Mouse (Mus musculus) kidney, adult 9 months (tissue): Measurements from ENCODE around the gene Icos.

Experiments used
- DNase-seq: peaks from one replicate; pipeline ENCODE4 v3.0.0; 2022

Gene Icos

DNA sequence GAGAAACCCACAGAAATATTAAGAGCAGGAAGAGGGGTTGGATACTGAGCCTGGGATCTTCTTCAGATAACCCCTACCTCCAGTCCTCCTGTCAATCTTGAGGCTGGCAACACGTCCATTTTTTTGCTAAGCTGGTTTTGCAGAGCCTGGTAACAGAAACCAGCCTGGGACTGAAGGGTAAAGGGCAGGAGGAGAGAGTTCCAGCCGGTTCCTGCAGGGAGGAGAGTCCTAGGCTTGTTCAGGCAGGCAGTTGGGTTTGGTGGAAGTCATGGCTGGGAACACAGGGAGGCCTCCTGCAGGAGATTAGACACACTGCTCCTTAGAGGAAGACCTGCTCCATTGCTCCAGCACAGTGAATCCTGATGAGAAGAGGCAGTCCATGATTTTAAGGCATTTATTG, 10.2 kb upstream of the Icos start:
- DNase-seq: no peak

DNA sequence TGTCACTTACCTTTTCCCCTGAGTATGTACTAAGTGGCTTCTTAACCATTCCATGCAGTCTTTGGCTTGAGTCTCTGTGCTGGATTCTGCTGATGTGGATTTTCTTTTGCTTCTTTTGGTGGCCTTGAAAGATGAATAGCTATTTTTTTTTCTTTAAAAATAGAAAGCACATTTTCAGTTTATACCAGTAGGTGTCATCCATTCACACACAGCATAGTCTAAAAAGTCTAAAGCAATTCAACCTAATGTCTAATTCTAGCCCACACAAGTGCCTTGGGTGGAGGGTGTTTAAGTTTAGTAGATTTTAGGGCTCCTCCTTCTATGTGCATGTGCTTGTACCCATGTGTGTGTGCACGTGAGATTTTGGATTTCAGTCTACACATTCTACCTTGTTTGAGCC, 6.9 kb upstream of the Icos start:
- DNase-seq: no peak

DNA sequence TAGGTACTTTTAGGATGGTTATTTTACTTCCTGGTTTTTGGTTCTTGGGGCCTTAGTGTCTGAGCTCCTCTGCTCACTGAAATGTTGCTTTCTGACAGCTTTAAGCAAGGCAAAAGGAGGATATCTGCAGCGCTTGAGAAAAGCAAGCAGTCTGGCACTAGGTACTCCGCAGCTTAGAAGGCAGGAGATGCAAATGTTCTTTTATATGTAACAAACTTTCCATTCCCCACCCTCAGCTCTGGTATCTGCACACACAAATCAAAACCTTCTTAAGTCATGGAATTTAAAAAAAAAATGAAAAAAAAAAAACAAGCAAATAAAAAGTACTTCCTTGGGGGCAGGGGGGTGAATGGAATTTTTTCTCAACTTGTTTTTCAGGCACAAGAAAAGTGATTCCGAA, 3.5 kb upstream of the Icos start:
- no peak for DNase-seq

DNA sequence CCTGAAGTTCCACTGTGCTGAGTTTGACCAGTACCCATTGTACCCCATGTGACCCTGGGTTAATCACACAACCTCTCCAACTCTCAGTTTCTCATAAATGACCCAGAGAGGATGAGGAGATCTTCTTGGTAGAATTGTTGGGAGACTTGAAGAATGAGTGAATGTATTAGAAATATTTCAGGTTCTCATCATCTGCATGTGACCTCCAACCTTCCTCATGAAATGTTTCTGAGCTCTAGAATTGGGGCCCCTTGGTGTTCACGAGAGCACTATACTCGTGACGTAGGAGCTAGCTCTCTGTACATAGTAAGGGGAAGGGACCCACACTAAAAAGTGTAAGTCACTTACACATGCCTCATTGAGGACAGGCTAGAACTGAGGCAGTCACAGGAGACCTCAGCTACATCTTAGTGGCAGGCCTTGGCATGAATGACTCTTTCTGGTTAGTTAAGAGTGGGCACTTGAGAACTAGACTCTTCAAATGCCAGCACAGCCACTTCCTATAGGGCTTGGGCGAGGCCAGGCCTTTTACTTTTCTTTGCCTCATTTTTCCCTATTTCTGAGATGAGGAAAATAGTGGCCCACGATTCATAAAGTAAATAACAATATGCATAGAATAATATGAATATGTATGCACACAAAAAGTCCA, 2.0 kb upstream of the Icos start:
- no peak for DNase-seq

DNA sequence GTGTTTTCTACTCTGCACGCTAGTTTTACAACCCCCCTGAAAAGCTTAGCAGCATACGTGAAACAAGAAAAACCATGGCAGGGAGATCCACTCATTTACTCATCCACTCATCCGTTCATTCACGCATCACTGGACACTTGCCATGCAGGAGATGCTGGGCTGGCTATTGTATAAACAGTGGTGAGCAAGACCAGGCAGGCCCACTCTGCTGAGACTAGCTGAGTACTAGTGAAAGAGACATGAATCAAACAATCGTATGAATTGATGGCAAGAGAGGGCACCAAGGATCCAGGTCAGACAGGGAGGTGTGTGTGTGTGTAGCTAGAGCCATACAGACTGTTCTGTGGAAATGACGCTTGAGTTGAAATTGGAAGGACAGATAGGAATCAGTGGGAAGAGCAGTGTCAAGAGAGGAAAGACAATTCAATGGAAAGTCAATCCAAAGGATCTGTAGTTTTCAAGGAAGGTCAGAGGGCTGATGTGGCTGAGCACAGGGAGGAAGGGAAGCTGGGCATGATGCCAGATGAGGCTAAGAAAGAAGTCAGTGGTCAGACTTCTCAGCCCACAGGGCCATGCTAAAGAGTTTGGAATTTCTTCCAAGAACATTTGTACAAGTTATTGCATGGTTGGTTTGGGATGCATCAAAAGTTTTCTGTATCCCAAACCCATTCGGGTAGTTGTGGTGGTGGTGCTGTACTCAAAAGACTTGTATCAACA, 1.6 kb downstream of the Icos start:
- peak; percentile 37 for DNase-seq

DNA sequence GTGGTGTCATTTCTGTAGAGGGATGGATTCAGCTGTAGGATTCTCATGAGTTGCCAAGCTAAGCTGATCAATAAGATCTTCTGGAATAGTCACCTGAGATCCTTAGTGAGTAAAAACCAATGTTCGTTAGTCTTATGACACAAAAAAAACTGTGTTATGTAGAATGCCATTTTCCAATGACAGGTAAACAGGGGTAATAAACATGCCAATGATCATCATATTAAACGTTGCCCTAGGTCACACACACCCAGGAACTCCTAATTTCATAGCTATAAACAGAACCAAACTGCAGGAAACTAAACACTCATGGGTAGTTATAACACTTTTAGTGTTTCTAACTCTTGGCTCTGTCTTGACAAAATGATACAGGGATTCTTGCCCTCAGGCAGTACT, 2.1 kb downstream of the Icos start:
- DNase-seq: no peak

DNA sequence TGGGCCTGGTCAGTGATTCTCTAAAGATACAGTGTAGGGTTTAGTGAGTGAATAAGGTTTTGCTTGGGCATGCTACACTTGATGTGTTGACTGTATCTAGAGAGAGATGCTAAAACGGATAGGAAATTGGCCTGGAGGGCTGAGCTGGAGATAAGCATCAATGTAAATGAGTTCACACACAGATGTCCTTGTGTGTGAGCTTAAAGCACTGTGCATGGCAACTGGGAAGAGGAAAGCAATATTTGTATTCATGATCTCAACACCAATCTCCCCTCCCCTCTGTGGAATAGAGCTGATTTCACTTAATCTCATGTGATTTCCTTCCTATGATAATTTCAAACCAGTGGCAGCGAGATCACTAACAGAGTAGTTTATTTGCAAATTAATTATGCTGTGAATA, 7.3 kb downstream of the Icos start:
- no peak for DNase-seq

DNA sequence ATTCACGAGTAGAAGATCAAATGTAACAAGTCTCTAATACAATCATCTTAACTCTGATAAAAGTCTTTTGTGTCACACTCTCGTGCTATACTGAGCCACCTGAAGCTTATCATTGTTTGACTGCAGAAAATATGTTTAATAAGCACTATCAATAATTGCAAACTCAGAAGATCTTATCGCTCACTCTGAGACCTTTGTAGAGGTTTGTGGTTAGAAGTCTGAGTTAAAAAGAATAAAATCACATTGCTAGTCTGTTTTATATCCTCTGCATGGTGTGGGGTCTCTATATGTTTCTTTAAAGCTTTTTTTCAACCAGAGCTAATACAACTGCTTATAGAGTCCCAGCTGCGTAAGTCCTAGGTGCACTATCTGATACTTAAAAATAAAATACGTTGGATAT, 8.4 kb downstream of the Icos start:
- DNase-seq: no peak

DNA sequence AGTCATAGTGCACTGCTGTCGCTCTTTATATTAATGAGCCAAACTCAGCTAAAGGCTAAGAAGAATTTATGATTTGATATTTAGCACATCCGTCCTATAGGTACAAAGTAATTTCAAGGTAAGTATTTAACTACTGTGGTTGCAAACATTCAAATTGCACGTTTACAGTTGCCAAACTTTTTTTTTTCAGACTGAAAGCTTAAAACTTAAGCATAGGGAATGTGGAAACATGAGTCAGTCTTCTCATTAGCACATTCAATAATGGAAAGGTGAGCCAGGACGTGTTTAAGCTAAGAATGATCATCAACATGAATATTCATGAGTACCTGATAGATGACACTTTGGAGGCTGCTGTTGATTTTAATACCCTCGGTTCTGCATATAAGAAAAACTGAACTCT, 11.4 kb downstream of the Icos start:
- no peak for DNase-seq

DNA sequence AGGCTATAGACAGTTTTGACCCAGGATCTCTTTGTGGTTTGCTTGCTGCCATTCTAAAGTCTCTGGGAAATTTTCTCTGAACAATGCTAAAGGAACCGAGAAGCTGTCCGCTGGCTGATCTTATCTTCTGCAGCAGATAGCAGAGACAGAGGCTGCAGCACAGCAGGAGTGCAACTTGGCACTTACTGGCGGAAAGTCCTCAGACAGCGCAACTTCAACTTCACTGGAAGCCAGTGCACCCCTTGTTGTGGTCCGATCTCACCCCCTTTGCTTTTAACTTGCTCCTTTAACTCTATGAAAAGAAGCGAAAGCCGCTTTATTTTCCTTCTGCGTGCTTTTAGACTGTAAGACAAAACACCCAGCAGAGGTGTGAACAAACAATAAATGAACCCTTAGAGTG, 12.6 kb downstream of the Icos start:
- DNase-seq: no peak

DNA sequence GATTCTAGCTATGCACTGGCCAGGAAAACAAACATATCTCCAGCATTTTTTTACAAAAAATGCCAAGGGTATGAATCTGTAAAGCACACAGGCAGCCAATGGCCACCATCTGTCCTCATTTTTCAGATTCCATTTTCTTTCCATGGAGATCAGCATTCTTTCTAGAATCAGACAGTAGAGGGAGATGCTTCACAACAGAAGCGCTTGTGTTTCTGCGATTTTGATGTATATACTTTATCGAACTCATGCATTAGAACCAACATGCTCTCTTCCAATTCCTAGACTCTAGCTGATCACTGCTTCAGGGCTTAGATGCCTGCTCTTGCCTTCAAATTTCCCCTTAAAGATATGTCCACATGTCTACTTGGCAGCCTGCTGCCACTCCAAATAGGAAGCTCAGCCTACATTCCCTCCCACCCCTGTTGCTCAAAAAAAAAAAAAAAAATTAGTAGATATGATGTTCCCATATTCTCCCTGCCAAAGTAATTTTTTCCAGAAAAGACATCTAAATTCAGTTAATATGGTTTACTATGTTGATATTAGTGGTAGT, 20.4 kb downstream of the Icos start:
- DNase-seq: no peak

DNA sequence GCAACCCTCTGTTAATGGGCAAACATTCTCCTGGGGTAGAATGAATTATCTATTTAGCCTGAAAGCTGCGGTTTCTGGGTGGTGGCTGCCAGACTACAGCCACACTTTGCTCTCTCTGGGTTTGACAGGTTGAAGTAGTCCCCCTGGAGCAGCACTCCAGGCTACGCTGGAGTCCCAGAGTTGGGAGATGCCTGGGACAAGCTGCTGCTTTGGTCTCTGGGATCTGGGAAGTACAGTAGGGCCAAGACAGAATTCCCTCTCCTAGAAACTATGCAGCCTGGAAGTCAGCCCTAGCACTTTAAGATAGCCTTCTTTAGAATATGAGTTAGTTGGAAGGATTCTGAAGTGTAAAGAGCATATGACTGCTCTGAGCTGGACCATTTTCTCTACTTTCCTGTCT, 21.0 kb downstream of the Icos start:
- DNase-seq: no peak

DNA sequence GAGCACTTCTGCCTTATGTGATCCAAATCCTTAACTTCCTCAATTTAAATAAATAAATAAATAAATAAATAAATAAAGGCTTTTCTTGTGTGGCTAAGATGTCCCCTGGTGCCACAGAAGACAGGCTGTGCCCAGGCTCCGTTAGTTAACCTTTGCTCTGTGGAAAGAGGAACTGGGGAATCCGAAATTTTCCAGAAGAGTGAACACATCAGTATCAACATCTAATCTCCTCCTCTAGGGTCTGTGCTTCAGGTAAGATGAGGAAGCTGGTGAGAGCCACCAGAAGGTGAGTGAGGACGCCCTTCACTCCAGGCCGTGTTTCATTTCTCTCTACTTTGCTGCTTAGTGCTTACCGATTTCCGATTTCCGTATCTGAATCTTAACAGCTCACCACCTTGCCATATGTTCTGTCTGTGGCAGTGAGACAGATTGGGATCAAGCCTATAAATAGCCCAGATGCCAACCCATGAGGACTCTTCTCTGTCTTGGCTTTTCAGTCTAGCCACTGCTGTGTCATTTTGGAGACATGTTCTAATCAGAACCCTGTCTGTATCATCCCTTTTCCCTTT, 24.1 kb downstream of the Icos start:
- DNase-seq: no peak

DNA sequence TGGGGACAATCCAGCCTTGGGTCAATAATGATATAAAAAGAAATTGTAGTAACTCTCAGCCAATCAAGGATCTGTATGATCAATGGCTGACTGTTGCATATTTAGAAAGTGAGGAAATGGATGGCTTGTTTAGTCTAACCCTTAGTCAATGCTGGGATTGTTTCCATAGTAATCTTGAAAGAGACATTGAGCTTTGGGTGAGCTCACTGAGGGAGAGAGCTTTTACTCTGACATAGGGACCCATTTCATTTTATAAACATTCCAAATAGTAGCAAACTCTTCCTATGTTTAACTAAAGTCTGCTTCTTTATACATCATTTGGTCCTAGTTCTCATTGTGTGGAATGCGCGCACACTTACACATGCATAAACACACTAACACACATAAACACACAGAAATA, 28.5 kb downstream of the Icos start:
- no peak for DNase-seq

DNA sequence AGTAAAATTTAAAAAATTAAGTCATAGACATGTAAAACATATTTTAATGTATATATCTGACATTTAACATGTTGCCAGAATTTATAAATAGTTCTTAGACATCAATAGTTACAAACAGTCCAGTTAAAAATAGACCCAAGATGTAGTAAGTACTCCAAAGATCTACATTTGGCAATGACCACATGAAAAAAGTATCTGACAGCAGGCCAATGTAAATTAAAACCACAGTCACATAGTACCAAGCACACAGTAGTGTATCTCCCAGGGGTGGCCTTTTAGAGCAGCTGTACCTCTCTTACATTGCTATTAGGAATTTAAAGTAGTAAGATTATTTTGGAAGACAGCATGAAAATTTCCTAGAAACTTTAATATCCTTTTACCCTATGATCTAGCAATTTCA, 29.8 kb downstream of the Icos start:
- no peak for DNase-seq

DNA sequence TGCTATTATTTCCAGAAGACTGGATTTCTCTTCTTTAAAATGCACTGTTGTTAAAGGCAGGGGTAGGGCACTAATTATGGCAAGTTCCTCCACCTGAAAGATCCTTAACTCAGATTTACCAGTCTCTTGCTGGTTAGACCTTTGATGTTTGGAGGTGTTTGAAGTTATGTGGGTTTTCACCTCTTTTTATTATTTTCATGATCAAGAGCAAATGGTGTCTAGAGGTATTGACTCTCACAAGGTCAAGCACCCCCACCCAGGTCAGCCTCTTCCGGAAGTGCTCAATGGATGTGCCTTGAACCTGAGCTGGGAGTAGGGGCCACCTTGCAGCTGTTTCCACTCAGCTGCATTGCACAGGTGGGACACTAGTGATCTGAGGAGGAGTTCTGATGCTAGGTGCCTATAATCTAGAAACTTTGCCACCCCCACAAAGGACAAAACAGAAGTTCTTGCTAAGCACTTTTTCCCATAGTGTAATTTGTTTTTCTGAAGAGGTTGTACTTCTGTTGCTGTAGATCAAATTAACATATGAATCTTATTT, 38.9 kb downstream of the Icos start:
- DNase-seq: no peak

DNA sequence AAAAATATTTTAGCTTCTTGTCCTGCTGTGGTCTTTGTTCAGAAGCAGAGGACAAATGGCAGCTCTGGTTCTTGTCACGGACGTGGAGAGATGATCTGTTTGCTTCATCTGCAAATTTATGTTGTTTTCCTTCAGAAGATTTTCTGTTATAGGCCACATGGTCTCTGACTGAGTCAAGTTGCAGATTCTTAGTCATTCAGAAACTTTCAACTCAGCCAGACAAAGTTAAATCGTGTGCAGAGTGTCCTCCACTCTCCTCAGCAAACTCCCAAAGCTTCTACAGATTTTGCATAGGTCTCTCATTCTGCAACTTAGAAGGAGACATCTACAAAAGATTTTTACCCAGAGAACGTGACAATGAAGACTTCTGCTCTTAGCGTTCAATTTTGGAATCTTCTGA, 49.0 kb downstream of the Icos start:
- DNase-seq: no peak

DNA sequence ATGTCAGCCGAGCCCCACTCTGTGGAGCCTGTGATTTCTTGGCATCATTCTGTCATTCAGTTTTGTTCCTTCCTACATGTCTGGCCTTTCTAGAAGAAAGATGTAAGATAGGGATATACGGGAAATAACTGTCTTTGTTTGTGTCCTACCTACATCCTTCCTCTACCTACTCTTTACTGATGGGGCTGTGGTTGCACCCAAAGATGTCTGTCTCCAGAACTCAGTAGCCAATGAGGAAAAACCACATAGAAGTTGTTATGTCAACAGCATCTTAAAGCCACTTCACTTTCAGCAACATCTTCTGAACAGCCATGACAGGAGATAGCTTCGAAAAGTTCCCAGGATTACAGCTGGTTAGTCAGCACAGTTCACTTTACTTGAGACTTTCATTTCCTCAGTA, 49.8 kb downstream of the Icos start:
- DNase-seq: no peak

DNA sequence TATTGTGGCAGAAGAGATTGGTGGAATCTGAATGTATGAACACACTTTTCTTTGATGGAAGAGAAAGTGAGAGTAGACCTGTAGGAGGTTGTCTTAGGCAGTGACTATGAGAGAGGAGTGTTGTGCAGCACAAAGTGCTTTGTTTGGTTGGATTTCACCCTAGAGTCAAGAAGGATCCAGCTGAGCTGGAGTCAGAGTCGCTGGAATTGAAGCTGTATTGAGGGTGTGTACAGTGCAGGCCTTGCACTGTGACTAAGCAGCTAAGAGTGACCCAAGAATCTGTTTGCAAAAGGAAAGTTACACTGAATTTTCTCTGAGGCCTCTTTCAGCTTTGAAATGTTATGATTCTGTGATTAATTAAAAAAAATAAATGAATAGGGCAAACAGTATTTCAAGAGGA, 52.2 kb downstream of the Icos start:
- no peak for DNase-seq

DNA sequence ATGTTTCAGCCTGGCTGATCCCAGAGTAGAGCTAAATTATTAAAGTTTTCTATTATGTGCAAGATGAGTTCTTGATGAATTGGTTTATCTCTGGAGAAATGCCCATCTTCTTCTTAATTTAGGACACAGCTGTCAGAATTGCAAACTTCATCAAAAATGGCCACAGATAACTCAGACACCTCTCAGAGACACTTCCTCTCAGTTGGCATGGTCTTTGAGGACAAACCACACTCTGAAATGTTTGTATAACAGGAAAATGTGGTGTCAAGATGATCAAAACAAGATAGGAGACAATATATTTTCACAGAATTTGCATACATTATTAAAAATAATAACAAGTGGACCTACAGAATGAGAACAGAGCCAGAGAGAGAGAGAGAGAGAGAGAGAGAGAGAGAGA, 52.8 kb downstream of the Icos start:
- no peak for DNase-seq

DNA sequence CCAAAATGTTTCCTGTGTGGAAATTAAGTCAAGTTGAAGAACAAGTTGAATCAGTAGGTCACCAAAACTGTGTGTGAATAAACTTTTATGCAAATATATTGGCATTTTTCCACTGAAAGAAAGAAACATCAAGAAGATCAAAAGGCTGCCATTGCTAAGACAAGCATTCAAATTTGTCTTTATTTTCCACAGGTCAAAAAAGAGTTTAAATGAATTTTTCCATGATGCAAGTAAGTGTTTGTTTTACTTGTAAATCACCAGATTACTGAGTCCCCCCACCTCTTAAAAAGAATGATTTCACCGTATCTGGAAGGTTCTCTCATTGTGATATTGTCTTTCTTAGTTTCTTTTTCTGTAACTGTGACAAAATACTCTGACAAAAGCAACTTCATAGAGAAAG, 57.5 kb downstream of the Icos start:
- DNase-seq: no peak

DNA sequence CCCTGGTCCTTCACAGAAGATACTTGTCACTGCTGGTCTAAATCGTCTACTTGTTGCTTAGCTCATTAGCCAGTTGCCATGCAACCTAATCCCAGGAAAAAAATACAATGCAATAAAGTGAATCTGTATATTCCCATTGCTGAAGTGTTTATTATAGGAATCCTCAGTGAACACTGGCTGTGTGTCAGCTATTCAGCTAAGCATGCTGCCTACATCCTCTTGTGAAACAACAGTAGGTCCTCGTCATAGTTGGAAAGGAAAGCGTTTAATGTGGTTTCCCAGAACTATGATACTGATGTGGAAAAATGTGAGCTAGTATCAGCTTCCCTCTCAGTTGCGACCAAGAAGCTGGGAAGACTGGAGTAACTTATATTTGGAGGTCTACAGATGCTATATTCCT, 60.5 kb downstream of the Icos start:
- no peak for DNase-seq

DNA sequence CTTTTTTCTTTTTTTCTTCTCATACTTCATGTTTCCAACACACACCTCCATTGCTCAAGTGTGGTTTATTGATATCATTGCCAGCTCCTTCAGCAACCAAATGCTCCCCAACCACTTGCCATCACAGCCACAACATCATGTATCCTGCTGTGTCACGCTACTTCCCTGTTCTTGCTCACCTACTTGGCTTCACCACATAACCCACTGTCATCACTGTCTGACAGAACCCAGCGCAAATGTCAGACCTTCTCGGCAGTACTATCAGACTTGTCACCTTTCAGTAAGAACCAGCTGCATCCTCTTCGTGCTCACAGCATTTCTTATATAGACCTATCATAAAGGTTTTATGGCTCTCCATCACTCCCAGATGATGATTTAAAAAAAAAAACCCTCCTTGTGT, 61.6 kb downstream of the Icos start:
- no peak for DNase-seq

DNA sequence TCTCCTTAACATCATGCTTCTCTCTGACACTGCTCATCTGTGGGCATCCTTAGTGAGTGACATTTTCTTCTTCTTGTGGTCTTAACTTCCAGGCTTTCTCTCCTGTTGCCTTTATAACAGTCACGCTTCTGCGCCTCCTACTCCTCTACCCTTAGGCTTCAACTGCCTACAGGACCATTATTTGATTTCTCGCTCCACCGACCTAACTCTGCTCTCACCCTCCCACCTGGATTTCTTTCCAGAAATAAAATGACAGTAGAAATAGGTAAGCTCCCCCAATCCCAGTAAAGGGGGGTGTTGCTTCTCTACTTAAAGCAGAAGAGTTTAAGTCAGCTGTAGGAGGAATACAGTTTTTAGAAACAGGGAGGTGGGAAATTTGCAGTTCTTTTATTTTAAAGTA, 62.7 kb downstream of the Icos start:
- DNase-seq: no peak
